Mouse (Mus musculus): ENCODE data around the gene Ccdc159. TPM values are rescaled to one million over a fixed set of nuclear protein-coding genes. Genes with fewer than 3 reads are reported as not detected.

The Ccdc159 gene
- polyA plus RNA-seq, 1 experiment: 26.9 TPM

GRCm38 (mm10) chr9:21959244-21959643, 32.0 kb downstream of the Ccdc159 start:
- DNase-seq (ENCODE audit: extremely low spot score in 1 of 2, low spot score in 1 of 2): no peak

GRCm38 (mm10) chr9:21960135-21960534, 32.9 kb downstream of the Ccdc159 start:
- no peak for DNase-seq (ENCODE audit: extremely low spot score in 1 of 2, low spot score in 1 of 2)

- DNase-seq (ENCODE audit: extremely low spot score in 1 of 2, low spot score in 1 of 2): peak in 1 of 2 experiments; percentile 8
Observed at GRCm38 (mm10) chr9:21960558-21961208, 33.4 kb downstream of the Ccdc159 start.

- peak in 1 of 2 experiments; percentile 40 for DNase-seq (ENCODE audit: extremely low spot score in 1 of 2, low spot score in 1 of 2)
Observed at GRCm38 (mm10) chr9:21961366-21961980, 34.2 kb downstream of the Ccdc159 start.

- no peak for DNase-seq (ENCODE audit: extremely low spot score in 1 of 2, low spot score in 1 of 2)
Observed at GRCm38 (mm10) chr9:21962010-21962409, 34.7 kb downstream of the Ccdc159 start.

- peak in 1 of 2 experiments; percentile 85 for DNase-seq (ENCODE audit: extremely low spot score in 1 of 2, low spot score in 1 of 2)
Observed at GRCm38 (mm10) chr9:21962416-21963059, 35.3 kb downstream of the Ccdc159 start.

- DNase-seq (ENCODE audit: extremely low spot score in 1 of 2, low spot score in 1 of 2): no peak
Observed at GRCm38 (mm10) chr9:21963417-21963816, 36.1 kb downstream of the Ccdc159 start, which contains the start of gene Epor. TSS of gene Epor (minus strand) at chr9:21963506.

- DNase-seq (ENCODE audit: extremely low spot score in 1 of 2, low spot score in 1 of 2): no peak
Observed at GRCm38 (mm10) chr9:21968883-21969282, 41.6 kb downstream of the Ccdc159 start.

- DNase-seq (ENCODE audit: extremely low spot score in 1 of 2, low spot score in 1 of 2): no peak
Observed at GRCm38 (mm10) chr9:21969304-21969703, 42.0 kb downstream of the Ccdc159 start.

- no peak for DNase-seq (ENCODE audit: extremely low spot score in 1 of 2, low spot score in 1 of 2)
Observed at GRCm38 (mm10) chr9:21976626-21977175, 49.4 kb downstream of the Ccdc159 start.

- no peak for DNase-seq (ENCODE audit: extremely low spot score in 1 of 2, low spot score in 1 of 2)
Observed at GRCm38 (mm10) chr9:21977331-21977730, 50.1 kb downstream of the Ccdc159 start.

- DNase-seq (ENCODE audit: extremely low spot score in 1 of 2, low spot score in 1 of 2): no peak
Observed at GRCm38 (mm10) chr9:21977972-21978371, 50.7 kb downstream of the Ccdc159 start.

- no peak for DNase-seq (ENCODE audit: extremely low spot score in 1 of 2, low spot score in 1 of 2)
Observed at GRCm38 (mm10) chr9:21978398-21979128, 51.3 kb downstream of the Ccdc159 start.

- DNase-seq (ENCODE audit: extremely low spot score in 1 of 2, low spot score in 1 of 2): no peak
Observed at GRCm38 (mm10) chr9:21983911-21984310, 56.6 kb downstream of the Ccdc159 start.

Other genes starting within 250 kb of the Ccdc159 start
- 13.4 and 14.4 TPM in 2 replicates for gene Ldlr, start 204.0 kb upstream of the Ccdc159 start, polyA plus RNA-seq (2012; rRNA removed)
- 3.3 and 3.8 TPM in 2 replicates for gene Spc24, start 167.2 kb upstream of the Ccdc159 start, polyA plus RNA-seq (2012; rRNA removed)
- gene Kank2, start 128.7 kb upstream of the Ccdc159 start, polyA plus RNA-seq (2012; rRNA removed): 7.9 and 8.0 TPM in 2 replicates
- gene Angptl8, start 92.0 kb upstream of the Ccdc159 start, polyA plus RNA-seq (2012; rRNA removed): not detected in 2 replicates
- 47.7 and 50.1 TPM in 2 replicates for gene Dock6, start 74.8 kb upstream of the Ccdc159 start, polyA plus RNA-seq (2012; rRNA removed)
- gene Rab3d, start 9.3 kb upstream of the Ccdc159 start, polyA plus RNA-seq (2012; rRNA removed): 10.9 and 13.6 TPM in 2 replicates
- gene Tmem205, start 85 bp downstream of the Ccdc159 start, polyA plus RNA-seq (2012; rRNA removed): 53.8 and 53.9 TPM in 2 replicates
- 182 and 192 TPM in 2 replicates for gene Plppr2, start 9.6 kb downstream of the Ccdc159 start, polyA plus RNA-seq (2012; rRNA removed)
- gene Swsap1, start 28.3 kb downstream of the Ccdc159 start, polyA plus RNA-seq (2012; rRNA removed): 9.0 and 10.1 TPM in 2 replicates
- 8.8 and 10.3 TPM in 2 replicates for gene Epor, start 36.0 kb downstream of the Ccdc159 start, polyA plus RNA-seq (2012; rRNA removed)
- gene Rgl3, start 62.0 kb downstream of the Ccdc159 start, polyA plus RNA-seq (2012; rRNA removed): 5.0 and 6.7 TPM in 2 replicates
- 6.9 TPM in 2 replicates for gene Ccdc151, start 75.2 kb downstream of the Ccdc159 start, polyA plus RNA-seq (2012; rRNA removed)
- 106 and 112 TPM in 2 replicates for gene Prkcsh, start 75.3 kb downstream of the Ccdc159 start, polyA plus RNA-seq (2012; rRNA removed)
- 143 and 155 TPM in 2 replicates for gene Elavl3, start 124.6 kb downstream of the Ccdc159 start, polyA plus RNA-seq (2012; rRNA removed)
- 0.54 TPM in 1 of 2 replicates, not detected in the other for gene Gm49318, start 143.8 kb downstream of the Ccdc159 start, polyA plus RNA-seq (2012; rRNA removed)
- 38.2 and 39.5 TPM in 2 replicates for gene Zfp653, start 143.9 kb downstream of the Ccdc159 start, polyA plus RNA-seq (2012; rRNA removed)
- gene Ecsit, start 158.0 kb downstream of the Ccdc159 start, polyA plus RNA-seq (2012; rRNA removed): 62.5 and 64.9 TPM in 2 replicates
- gene Cnn1, start 171.7 kb downstream of the Ccdc159 start, polyA plus RNA-seq (2012; rRNA removed): 1.4 and 2.3 TPM in 2 replicates
- 107 and 121 TPM in 2 replicates for gene Elof1, start 189.7 kb downstream of the Ccdc159 start, polyA plus RNA-seq (2012; rRNA removed)
- 0.60 and 1.6 TPM in 2 replicates for gene Acp5, start 208.2 kb downstream of the Ccdc159 start, polyA plus RNA-seq (2012; rRNA removed)
- 93.7 and 106 TPM in 2 replicates for gene Pigyl, start 229.4 kb downstream of the Ccdc159 start, polyA plus RNA-seq (2012; rRNA removed)